Mouse (Mus musculus): Measurements from ENCODE around the gene Cdhr3.

GRCm38 (mm10) chr12:33086151-33086550 lies 6.5 kb downstream of the Cdhr3 start:
- no peak for TF ChIP-seq POLR2A (IDR thresholded peaks at IDR 0.05; ENCODE audit: control insufficient read depth in 1 of 2, insufficient read depth in 1 of 2, low read depth in 1 of 2, low read length in 2 of 2, poor library complexity in 1 of 2)
- no peak for TF ChIP-seq CTCF (IDR thresholded peaks at IDR 0.05 in 2 of 3, conservative IDR thresholded peaks at IDR 0.05 in 1 of 3; ENCODE audit: control insufficient read depth in 1 of 3, insufficient read depth in 1 of 3, low read depth in 2 of 3, low read length in 3 of 3, poor library complexity in 1 of 3, severe bottlenecking in 1 of 3)
- TF ChIP-seq KAT2A (conservative IDR thresholded peaks at IDR 0.05; ENCODE audit: low read depth, low read length) = no peak
- TF ChIP-seq MAX (IDR thresholded peaks at IDR 0.05; ENCODE audit: low read length) = no peak
- TF ChIP-seq UBTF (IDR thresholded peaks at IDR 0.05; ENCODE audit: borderline replicate concordance, insufficient read depth, low read depth, low read length) = no peak
- no peak for TF ChIP-seq POLR2AphosphoS2 (IDR thresholded peaks at IDR 0.05; ENCODE audit: low read length)
- TF ChIP-seq ETS1 (IDR thresholded peaks at IDR 0.05; ENCODE audit: low read depth, low read length) = no peak
- TF ChIP-seq MAFK (IDR thresholded peaks at IDR 0.05; ENCODE audit: borderline replicate concordance, low read depth, low read length) = no peak
- TF ChIP-seq EP300 (IDR thresholded peaks at IDR 0.05; ENCODE audit: low read depth in 1 of 2, low read length in 2 of 2) = no peak

Measured in MEL (cell line).